Mouse (Mus musculus): ENCODE measurements around the gene Maz. TPM values are rescaled to one million over a fixed set of nuclear protein-coding genes. Genes with fewer than 3 reads are reported as not detected.
A peak's percentile ranks its signal among the peaks of the same experiment; 100 is the strongest.

The Maz gene
- polyA plus RNA-seq, 1 experiment from 2014 or later, result 83.1 TPM

GRCm38 (mm10) chr7:127011717-127012116, 15.1 kb downstream of the Maz start:
- H3K9me3 ChIP-seq, result no peaks in the 10 kb centered on the region

GRCm38 (mm10) chr7:127011051-127011450, 15.8 kb downstream of the Maz start:
- H3K27me3 ChIP-seq (ENCODE audit: insufficient read depth, poor library complexity, severe bottlenecking), result no peaks in the 10 kb centered on the region
- no peak for DNase-seq (ENCODE audit: low spot score)
- H3K36me3 ChIP-seq, result peaks cover 46% of the 10 kb centered on the region
- WGBS, result 88% methylated on average over 2 of the region's 2 CpGs
- H3K4me3 ChIP-seq, result no peak overlapping the region
- H3K9me3 ChIP-seq, result no peaks in the 10 kb centered on the region
- H3K4me1 ChIP-seq (replicated peaks), result peaks cover 44% of the 10 kb centered on the region
- H3K27ac ChIP-seq, result 0 out of 2 replicates have a peak overlapping the region, but pooled peaks have one; percentile 45

More at GRCm38 (mm10) chr7:127011717-127012116, 15.1 kb downstream of the Maz start:
- H3K27me3 ChIP-seq (ENCODE audit: insufficient read depth, poor library complexity, severe bottlenecking), result no peaks in the 10 kb centered on the region
- DNase-seq (ENCODE audit: low spot score), result no peak
- H3K4me3 ChIP-seq, result no peak overlapping the region
- peak overlapping the region; percentile 45; the same call in 1 of the 2 replicates for H3K27ac ChIP-seq
- H3K4me1 ChIP-seq (replicated peaks), result peaks cover 50% of the 10 kb centered on the region
- 85% methylated on average over 2 of the region's 2 CpGs for WGBS
- H3K36me3 ChIP-seq, result peaks cover 46% of the 10 kb centered on the region

- peaks cover 28% of the 10 kb centered on the region for H3K4me1 ChIP-seq (replicated peaks)
- no peak for DNase-seq (ENCODE audit: low spot score)
- H3K27ac ChIP-seq, result peak overlapping the region; percentile 76
- H3K9me3 ChIP-seq, result no peaks in the 10 kb centered on the region
- H3K27me3 ChIP-seq (ENCODE audit: insufficient read depth, poor library complexity, severe bottlenecking), result no peaks in the 10 kb centered on the region
- H3K36me3 ChIP-seq, result peaks cover 32% of the 10 kb centered on the region
- H3K4me3 ChIP-seq, result no peak overlapping the region
- 85% methylated on average over 17 of the region's 17 CpGs for WGBS
Measured at GRCm38 (mm10) chr7:127009307-127010085, 17.3 kb downstream of the Maz start.

- H3K27me3 ChIP-seq (ENCODE audit: insufficient read depth, poor library complexity, severe bottlenecking), result no peaks in the 10 kb centered on the region
- 69% methylated on average over 9 of the region's 9 CpGs for WGBS
- peak; percentile 30 for DNase-seq (ENCODE audit: low spot score)
- H3K27ac ChIP-seq, result peak overlapping the region; percentile 76
- no peak overlapping the region for H3K4me3 ChIP-seq
- peaks cover 22% of the 10 kb centered on the region for H3K4me1 ChIP-seq (replicated peaks)
- no peaks in the 10 kb centered on the region for H3K9me3 ChIP-seq
- H3K36me3 ChIP-seq, result peaks cover 21% of the 10 kb centered on the region
Measured at GRCm38 (mm10) chr7:127008239-127009019, 18.4 kb downstream of the Maz start.

GRCm38 (mm10) chr7:127007313-127008024, 19.4 kb downstream of the Maz start:
- 86% methylated on average over 6 of the region's 6 CpGs for WGBS
- H3K27ac ChIP-seq, result peak overlapping the region; percentile 40; the same call in 1 of the 2 replicates
- no peaks in the 10 kb centered on the region for H3K27me3 ChIP-seq (ENCODE audit: insufficient read depth, poor library complexity, severe bottlenecking)
- H3K36me3 ChIP-seq, result peaks cover 11% of the 10 kb centered on the region
- DNase-seq (ENCODE audit: low spot score), result no peak
- no peaks in the 10 kb centered on the region for H3K9me3 ChIP-seq
- H3K4me3 ChIP-seq, result no peak overlapping the region
- H3K4me1 ChIP-seq (replicated peaks), result peaks cover 17% of the 10 kb centered on the region

GRCm38 (mm10) chr7:127004122-127004875, 22.5 kb downstream of the Maz start:
- no peak overlapping the region for H3K4me3 ChIP-seq
- 92% methylated on average over 4 of the region's 4 CpGs for WGBS
- no peak for DNase-seq (ENCODE audit: low spot score)

GRCm38 (mm10) chr7:127003620-127004019, 23.2 kb downstream of the Maz start:
- H3K9me3 ChIP-seq, result no peaks in the 10 kb centered on the region
- H3K27me3 ChIP-seq (ENCODE audit: insufficient read depth, poor library complexity, severe bottlenecking), result no peaks in the 10 kb centered on the region
- H3K27ac ChIP-seq, result no peak overlapping the region
- H3K36me3 ChIP-seq, result no peaks in the 10 kb centered on the region
- DNase-seq (ENCODE audit: low spot score), result no peak
- H3K4me3 ChIP-seq, result no peak overlapping the region
- H3K4me1 ChIP-seq (replicated peaks), result peaks cover 5% of the 10 kb centered on the region
- 85% methylated on average over 5 of the region's 5 CpGs for WGBS

More at GRCm38 (mm10) chr7:127004122-127004875, 22.5 kb downstream of the Maz start:
- Histone ChIP-seq H3K36me3 (no peaks in the 10 kb centered on the region), H3K27ac (no peak overlapping the region), H3K9me3 (no peaks in the 10 kb centered on the region), H3K27me3 (ENCODE audit: insufficient read depth, poor library complexity, severe bottlenecking) (no peaks in the 10 kb centered on the region), H3K4me1 (replicated peaks) (peaks cover 11% of the 10 kb centered on the region)

- Histone ChIP-seq H3K27ac (no peak overlapping the region), H3K4me3 (no peak overlapping the region), H3K9me3 (peaks cover 4% of the 10 kb centered on the region; the same call in 1 of the 2 replicates), H3K4me1 (replicated peaks) (no peaks in the 10 kb centered on the region), H3K27me3 (ENCODE audit: insufficient read depth, poor library complexity, severe bottlenecking) (no peaks in the 10 kb centered on the region), H3K36me3 (peaks cover 5% of the 10 kb centered on the region; the same call in 1 of the 2 replicates)
- WGBS, result 85% methylated on average over 10 of the region's 10 CpGs
- no peak for DNase-seq (ENCODE audit: low spot score)
Measured at GRCm38 (mm10) chr7:126999568-126999967, 27.3 kb downstream of the Maz start.

GRCm38 (mm10) chr7:126996449-126996848, 30.4 kb downstream of the Maz start:
- peaks cover 4% of the 10 kb centered on the region; the same call in 1 of the 2 replicates for H3K9me3 ChIP-seq
- H3K27ac ChIP-seq, result no peak overlapping the region
- H3K4me3 ChIP-seq, result no peak overlapping the region
- no peaks in the 10 kb centered on the region for H3K27me3 ChIP-seq (ENCODE audit: insufficient read depth, poor library complexity, severe bottlenecking)
- no peak for DNase-seq (ENCODE audit: low spot score)
- H3K36me3 ChIP-seq, result peaks cover 5% of the 10 kb centered on the region; the same call in 1 of the 2 replicates
- 76% methylated on average over 4 of the region's 4 CpGs for WGBS
- H3K4me1 ChIP-seq (replicated peaks), result peaks cover 11% of the 10 kb centered on the region

GRCm38 (mm10) chr7:126988816-126989215, 38.0 kb downstream of the Maz start:
- no peak for DNase-seq (ENCODE audit: low spot score)
- H3K36me3 ChIP-seq, result no peaks in the 10 kb centered on the region
- no peak overlapping the region for H3K4me3 ChIP-seq
- peaks cover 16% of the 10 kb centered on the region for H3K4me1 ChIP-seq (replicated peaks)
- WGBS, result 77% methylated on average over 8 of the region's 8 CpGs
- no peak overlapping the region for H3K27ac ChIP-seq
- no peaks in the 10 kb centered on the region for H3K9me3 ChIP-seq
- no peaks in the 10 kb centered on the region for H3K27me3 ChIP-seq (ENCODE audit: insufficient read depth, poor library complexity, severe bottlenecking)

GRCm38 (mm10) chr7:126986319-126986718, 40.5 kb downstream of the Maz start:
- DNase-seq (ENCODE audit: low spot score), result no peak
- Histone ChIP-seq H3K9me3 (no peaks in the 10 kb centered on the region), H3K4me1 (replicated peaks) (peaks cover 5% of the 10 kb centered on the region; the same call in 1 of the 2 replicates), H3K27ac (no peak overlapping the region), H3K4me3 (no peak overlapping the region), H3K36me3 (peaks cover 2% of the 10 kb centered on the region; the same call in 1 of the 2 replicates), H3K27me3 (ENCODE audit: insufficient read depth, poor library complexity, severe bottlenecking) (no peaks in the 10 kb centered on the region)
- WGBS, result 47% methylated on average over 9 of the region's 9 CpGs

Data from hindbrain, embryonic 10.5 days (tissue).